Mouse (Mus musculus) macrophage (primary cell): ENCODE data around the gene Nras. TPM values are rescaled to one million over a fixed set of nuclear protein-coding genes. Genes with fewer than 3 reads are reported as not detected.

ENCODE experiments used
- H3K27ac ChIP-seq: fragments of 350-480 bp; formaldehyde crosslinking; 2 replicates; pipeline ENCODE4 v1.9.0; 2021
- H3K36me3 ChIP-seq: fragments of 350-480 bp; formaldehyde crosslinking; 2 replicates; pipeline ENCODE4 v1.9.0; 2021; ENCODE audit errors: inconsistent target
- H3K4me3 ChIP-seq: fragments of 350-480 bp; formaldehyde crosslinking; 2 replicates; pipeline ENCODE4 v1.9.0; 2021; ENCODE audit errors: inconsistent target
- H3K79me2 ChIP-seq: fragments of 350-480 bp; formaldehyde crosslinking; 2 replicates; pipeline ENCODE4 v1.9.0; 2021; ENCODE audit errors: inconsistent target
- WGBS: methylation state at CpG from one replicate; pipeline ENCODE4 v1.1.7; 2026; ENCODE audit warnings: inconsistent platforms; ENCODE audit not compliant: missing documents; 5-methylcytosine and 5-hydroxymethylcytosine counted together
- polyA plus RNA-seq: library from polyadenylated mRNA; stranded (reverse); fragments of 250-400 nt; gene quantifications from 3 replicates; pipeline ENCODE4 v1.2.4, GENCODE M21; 2018; ENCODE audit warnings: inconsistent platforms

The Nras gene
- polyA plus RNA-seq, 1 experiment from 2014 or later, result 89.3 TPM

DNA sequence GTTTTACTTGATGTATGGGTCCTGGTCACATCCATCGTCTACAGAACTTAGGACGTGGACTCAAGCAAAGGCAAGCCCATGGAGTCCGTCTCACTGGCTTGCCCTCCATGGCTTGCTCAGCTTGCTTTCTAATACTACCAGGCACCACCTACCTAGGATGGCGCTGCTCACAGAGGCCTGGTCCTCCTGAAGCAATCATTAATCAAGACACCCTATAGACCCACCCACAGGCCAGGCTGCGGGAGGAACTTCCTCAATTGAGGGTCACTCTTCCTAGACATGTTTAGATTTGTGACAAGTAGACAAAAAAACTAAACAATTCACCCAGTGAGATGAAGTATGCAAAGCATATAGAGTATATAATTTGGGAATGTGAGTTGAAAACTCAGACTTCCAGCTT is 54.1 kb downstream of the Nras start:
- Histone ChIP-seq H3K27ac (no peak overlapping the region), H3K79me2 (peaks cover 21% of the 10 kb centered on the region), H3K4me3 (no peak overlapping the region), H3K36me3 (no peaks in the 10 kb centered on the region)
- WGBS, result 58% methylated on average over 5 of the region's 5 CpGs

Other genes starting within 250 kb of the Nras start
- gene Sycp1, start 122.2 kb upstream of the Nras start, polyA plus RNA-seq, result not detected in 3 replicates
- not detected in 3 replicates for gene Nr1h5, start 94.2 kb upstream of the Nras start, polyA plus RNA-seq
- gene Sike1, start 62.6 kb upstream of the Nras start, polyA plus RNA-seq, result 20.0 to 29.2 TPM (median 23.8 TPM) in 3 replicates
- gene Csde1, start 37.9 kb upstream of the Nras start, polyA plus RNA-seq, result 199 to 281 TPM (median 244 TPM) in 3 replicates
- gene Ampd1, start 15.7 kb downstream of the Nras start, polyA plus RNA-seq, result not detected in 3 replicates
- gene Dennd2c, start 44.3 kb downstream of the Nras start, polyA plus RNA-seq, result 0.87 to 5.7 TPM (median 1.7 TPM) in 3 replicates
- 53.1 to 78.6 TPM (median 54.7 TPM) in 3 replicates for gene Bcas2, start 113.4 kb downstream of the Nras start, polyA plus RNA-seq
- gene Trim33, start 221.0 kb downstream of the Nras start, polyA plus RNA-seq, result 15.4 to 24.5 TPM (median 16.6 TPM) in 3 replicates